Mouse (Mus musculus) forebrain, embryonic 12.5 days (tissue): ENCODE results near the gene Prl3b1. TPM values are rescaled to one million over a fixed set of nuclear protein-coding genes. Genes with fewer than 3 reads are reported as not detected.

Source experiments
- ATAC-seq: fragments of 200-750 bp; cut with Nextera tagmentation; 2 replicates; pipeline ENCODE4 v1.8.0; 2017; ENCODE audit warnings: moderate TSS enrichment; ENCODE audit not compliant: low FRiP score
- H3K27ac ChIP-seq: fragments of 300-500 bp; sonication (generic); 2 replicates; pipeline ENCODE4 v1.5.1; 2016; ENCODE audit warnings: mild to moderate bottlenecking
- H3K27me3 ChIP-seq: fragments of 300-500 bp; sonication (generic); 2 replicates; pipeline ENCODE4 v1.6.1; 2016; ENCODE audit warnings: mild to moderate bottlenecking
- H3K36me3 ChIP-seq: fragments of 300-500 bp; sonication (generic); replicated peaks from 2 replicates; pipeline ENCODE4 v1.6.1; 2016; ENCODE audit warnings: mild to moderate bottlenecking
- H3K4me1 ChIP-seq: fragments of 300-500 bp; sonication (generic); 2 replicates; pipeline ENCODE4 v1.6.1; 2016
- H3K4me2 ChIP-seq: fragments of 300-500 bp; sonication (generic); 2 replicates; pipeline ENCODE4 v1.6.1; 2016; ENCODE audit warnings: mild to moderate bottlenecking, moderate library complexity
- H3K4me3 ChIP-seq: fragments of 300-500 bp; sonication (generic); replicated peaks from 2 replicates; pipeline ENCODE4 v1.5.1; 2016; ENCODE audit warnings: mild to moderate bottlenecking
- H3K9ac ChIP-seq: fragments of 300-500 bp; sonication (generic); 2 replicates; pipeline ENCODE4 v1.6.1; 2016; ENCODE audit warnings: mild to moderate bottlenecking
- H3K9me3 ChIP-seq: fragments of 300-500 bp; sonication (generic); 2 replicates; pipeline ENCODE4 v1.6.1; 2016
- WGBS: fragments of 180-500 bp; shearing (Covaris S2); methylation state at CpG from one replicate; pipeline ENCODE4 v1.1.7; 2016; 5-methylcytosine and 5-hydroxymethylcytosine counted together
- polyA plus RNA-seq: library from polyadenylated mRNA; unstranded; fragments of >200 nt; fragmentation: Nextera tagmentation; extraction: Ambion mirVana; gene quantifications from 2 replicates; pipeline ENCODE4 v1.2.1, GENCODE M21; 2016

Gene Prl3b1
- 0.29 TPM in 1 of 2 replicates, not detected in the other for polyA plus RNA-seq

DNA sequence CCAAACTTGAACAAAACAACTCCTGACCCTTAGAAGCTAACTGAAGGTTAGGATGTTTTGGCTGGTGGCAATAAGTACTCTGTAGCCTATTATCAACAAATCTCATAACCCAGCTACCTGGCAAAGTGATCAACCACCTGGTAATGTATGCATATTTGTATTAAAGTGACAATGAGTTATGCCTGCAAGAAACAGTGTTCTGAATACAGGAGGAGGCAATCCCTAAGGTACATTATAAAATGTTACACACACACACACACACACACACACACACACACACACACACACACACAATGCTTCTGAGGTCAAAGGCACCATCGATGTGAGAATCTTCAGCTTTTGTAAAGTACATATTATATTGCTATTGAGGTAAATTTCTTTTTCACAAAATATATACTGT is at the start of gene Prl3b1:
Gene Prl3b1, plus strand, starts transcription at position 301 of the 400 bp plus-strand sequence.
- Histone ChIP-seq H3K9ac (no peak within 1 kb of the TSS), H3K4me2 (no peak within 1 kb of the TSS), H3K27me3 (no peaks in the 10 kb centered on the region), H3K4me1 (no peaks in the 10 kb centered on the region), H3K36me3 (no peaks in the 10 kb centered on the region), H3K4me3 (no peak within 1 kb of the TSS), H3K9me3 (no peaks in the 10 kb centered on the region), H3K27ac (no peak within 1 kb of the TSS)
- WGBS, result 93% methylated on average over 1 of the region's 1 CpGs
- ATAC-seq, result no peak

DNA sequence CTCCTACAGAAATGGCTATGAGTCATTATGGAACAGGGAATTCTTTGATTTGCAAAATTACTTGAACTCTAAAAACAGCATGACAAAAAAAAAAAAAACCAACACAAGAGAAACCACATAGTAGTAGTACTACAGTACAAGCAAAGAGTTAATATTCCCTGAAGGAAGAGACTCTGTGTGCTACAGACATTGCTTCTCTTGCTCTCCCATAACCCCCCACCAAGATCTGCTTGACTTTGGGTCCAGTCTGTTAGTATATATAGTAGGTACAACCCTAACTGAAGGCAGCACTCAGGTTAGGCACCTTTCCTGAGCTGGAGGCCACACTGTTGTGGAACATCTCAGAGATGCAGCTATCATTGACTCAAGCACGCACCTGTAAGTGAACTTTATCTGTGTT is 45.3 kb upstream of the Prl3b1 start, which contains the start of gene Prl3c1:
Gene Prl3c1, plus strand, starts transcription at position 301 of the 400 bp plus-strand sequence.
- Histone ChIP-seq H3K4me3 (no peak within 1 kb of the TSS), H3K27me3 (no peaks in the 10 kb centered on the region), H3K27ac (no peak within 1 kb of the TSS), H3K36me3 (no peaks in the 10 kb centered on the region), H3K4me1 (no peaks in the 10 kb centered on the region), H3K4me2 (no peak within 1 kb of the TSS), H3K9ac (no peak within 1 kb of the TSS), H3K9me3 (no peaks in the 10 kb centered on the region)
- WGBS, result 98% methylated on average over 1 of the region's 1 CpGs
- ATAC-seq, result no peak

DNA sequence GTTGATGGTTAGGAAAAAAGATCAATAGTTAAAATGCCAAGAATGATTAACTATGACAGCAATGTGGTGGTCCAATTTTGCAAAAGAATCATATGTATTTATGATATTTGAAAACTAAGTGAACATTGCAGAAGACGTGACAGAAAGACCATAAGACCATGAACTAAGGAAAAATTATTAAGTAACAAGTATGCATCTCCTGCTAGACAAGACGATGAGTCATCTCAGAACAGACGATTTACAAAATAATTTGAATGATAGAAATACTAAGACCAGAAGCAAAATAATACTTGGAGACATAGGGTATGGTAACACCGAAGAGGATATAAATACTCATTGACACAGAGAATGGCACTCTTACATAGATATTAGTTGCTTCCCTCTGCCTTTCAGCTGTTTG is 17.5 kb downstream of the Prl3b1 start, which contains the start of gene Prl3a1:
Gene Prl3a1, plus strand, starts transcription at position 301 of the 400 bp plus-strand sequence.
- no peaks in the 10 kb centered on the region for H3K27me3 ChIP-seq
- H3K36me3 ChIP-seq, result no peaks in the 10 kb centered on the region
- no peaks in the 10 kb centered on the region for H3K9me3 ChIP-seq
- H3K9ac ChIP-seq, result no peak within 1 kb of the TSS
- no peak for ATAC-seq
- no peak within 1 kb of the TSS for H3K27ac ChIP-seq
- no peak within 1 kb of the TSS for H3K4me2 ChIP-seq
- no peak within 1 kb of the TSS for H3K4me3 ChIP-seq
- H3K4me1 ChIP-seq, result no peaks in the 10 kb centered on the region
- 93% methylated on average over 4 of the region's 4 CpGs for WGBS

Other genes starting within 250 kb of the Prl3b1 start
- not detected in 2 replicates for gene Prl, start 184.3 kb upstream of the Prl3b1 start, polyA plus RNA-seq
- not detected in 2 replicates for gene Prl3d1, start 147.7 kb upstream of the Prl3b1 start, polyA plus RNA-seq
- gene Prl3d2, start 120.1 kb upstream of the Prl3b1 start, polyA plus RNA-seq, result not detected in 2 replicates
- gene Prl3d3, start 85.1 kb upstream of the Prl3b1 start, polyA plus RNA-seq, result not detected in 2 replicates
- gene Prl3c1, start 45.2 kb upstream of the Prl3b1 start, polyA plus RNA-seq, result not detected in 2 replicates
- gene Prl3a1, start 17.6 kb downstream of the Prl3b1 start, polyA plus RNA-seq, result not detected in 2 replicates
- not detected in 2 replicates for gene Prl6a1, start 70.8 kb downstream of the Prl3b1 start, polyA plus RNA-seq
- gene Prl8a2, start 103.8 kb downstream of the Prl3b1 start, polyA plus RNA-seq, result 0.22 TPM in 1 of 2 replicates, not detected in the other
- gene Prl2b1, start 149.0 kb downstream of the Prl3b1 start, polyA plus RNA-seq, result not detected in 2 replicates
- not detected in 2 replicates for gene Prl8a6, start 196.8 kb downstream of the Prl3b1 start, polyA plus RNA-seq